Mouse (Mus musculus) ovary, postnatal 10 days (tissue): ENCODE measurements at regions not wholly inside any gene's neighbourhood (a gene's known extent, or its start where the extent isn't known, plus 50 kb on each side); places are given as distances from the start of the nearest gene placed in this dataset.
A peak's percentile ranks its signal among the peaks of the same experiment; 100 is the strongest.

Experiments used
- DNase-seq: peaks from one replicate; pipeline ENCODE4 v3.0.0; 2022; ENCODE audit warnings: low spot score

DNA sequence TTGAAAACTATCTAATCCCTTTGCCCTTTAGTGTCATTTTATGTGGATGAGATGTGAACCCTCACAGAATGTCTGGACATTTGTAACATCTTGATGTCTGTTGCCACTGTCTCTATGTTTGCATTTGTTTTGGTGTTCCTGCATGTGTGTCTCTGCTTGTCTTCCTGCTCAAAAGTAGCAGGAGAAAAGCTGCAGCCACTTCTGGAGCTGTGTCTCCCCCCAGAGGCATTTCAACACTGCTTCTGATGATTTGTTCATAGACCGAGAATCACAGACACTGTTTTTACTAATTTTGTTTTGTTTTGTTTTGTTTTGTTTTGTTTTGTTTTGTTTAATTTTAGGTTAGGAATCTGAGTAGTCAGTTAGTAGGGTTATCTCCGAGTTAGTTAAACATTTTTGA is 883.8 kb downstream of the Gbe1 start:
- no peak for DNase-seq

DNA sequence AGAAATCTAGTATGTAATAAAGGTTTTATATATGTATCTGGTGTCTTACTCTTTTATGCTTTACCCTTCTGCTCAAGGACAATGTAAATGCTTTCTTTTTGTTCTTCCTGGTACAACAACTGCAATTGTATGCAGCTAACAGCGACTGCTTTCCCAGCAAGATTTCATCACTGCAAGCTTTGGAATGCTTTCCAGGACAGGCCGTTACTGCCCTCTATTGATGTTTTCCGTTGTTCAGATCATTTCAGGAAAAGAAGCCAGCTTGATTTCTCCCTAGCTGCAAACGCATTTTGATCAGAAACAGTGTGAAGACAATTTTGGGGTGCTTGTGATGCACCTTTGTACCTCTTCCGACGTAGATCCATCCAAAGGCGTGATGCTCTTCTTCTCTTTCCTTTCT is 895.1 kb downstream of the Gbe1 start:
- DNase-seq = no peak

DNA sequence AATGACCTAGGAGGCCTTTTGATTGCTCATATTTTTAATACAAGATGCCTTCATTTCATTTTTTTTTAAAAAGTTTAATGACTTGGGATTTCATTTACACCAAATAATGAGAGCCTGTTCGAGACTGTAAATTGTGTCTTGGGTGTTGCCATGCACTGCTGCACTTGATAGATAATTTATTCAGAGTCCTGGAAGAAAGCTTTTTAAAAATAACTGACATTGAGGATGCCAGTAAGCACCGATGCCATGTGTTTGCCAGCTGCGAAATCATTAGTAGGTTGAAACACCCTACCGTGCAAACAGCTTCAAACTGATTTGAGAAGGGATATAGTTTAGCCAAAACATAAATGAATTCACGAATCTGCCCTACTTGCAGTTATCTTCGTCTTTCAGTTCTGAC is 910.7 kb downstream of the Gbe1 start:
- no peak for DNase-seq

DNA sequence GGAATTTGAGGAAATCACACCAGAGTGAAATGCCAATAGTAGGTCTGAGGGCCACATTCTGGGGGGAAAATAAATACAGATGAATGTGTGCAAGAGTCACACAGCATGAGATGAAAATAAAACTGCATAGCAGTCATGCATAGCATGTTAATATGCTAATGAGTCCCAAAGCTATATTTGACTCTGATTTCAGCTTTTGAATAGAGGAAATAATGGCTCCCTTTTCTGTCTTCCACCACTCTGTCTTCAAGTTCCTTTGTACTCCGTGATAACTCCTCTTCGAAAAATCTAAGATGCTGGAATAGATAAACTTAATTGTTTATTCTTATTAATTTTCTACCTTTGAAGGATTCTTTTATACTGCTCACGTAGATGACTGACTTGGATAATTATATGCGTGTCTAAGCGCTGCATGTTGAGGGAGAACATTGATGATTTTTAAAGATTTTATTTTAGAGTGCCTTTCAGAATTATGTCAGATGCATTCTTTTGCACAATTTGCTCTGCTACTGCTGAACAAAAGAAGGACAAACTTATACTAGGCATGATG is 916.4 kb downstream of the Gbe1 start:
- DNase-seq = no peak

DNA sequence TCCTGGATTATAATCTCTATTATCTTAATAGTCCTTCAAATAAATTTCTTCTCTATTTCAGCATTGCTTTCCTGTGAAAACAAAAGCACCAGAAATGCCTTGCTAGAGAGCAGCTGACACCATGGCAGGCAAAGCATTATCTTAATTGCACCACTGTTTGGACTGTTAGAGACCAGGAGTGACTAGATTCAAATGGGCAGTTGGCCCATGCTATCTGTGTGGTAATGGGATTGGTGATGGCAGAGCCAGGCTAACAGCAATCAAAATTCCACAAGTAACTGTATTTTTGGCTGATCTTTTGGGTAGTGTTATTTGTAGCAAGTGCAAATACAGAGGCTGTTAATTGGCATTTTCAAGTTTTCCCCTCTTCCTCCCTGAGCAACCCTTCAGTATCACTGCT is 929.3 kb downstream of the Gbe1 start:
- DNase-seq = no peak

DNA sequence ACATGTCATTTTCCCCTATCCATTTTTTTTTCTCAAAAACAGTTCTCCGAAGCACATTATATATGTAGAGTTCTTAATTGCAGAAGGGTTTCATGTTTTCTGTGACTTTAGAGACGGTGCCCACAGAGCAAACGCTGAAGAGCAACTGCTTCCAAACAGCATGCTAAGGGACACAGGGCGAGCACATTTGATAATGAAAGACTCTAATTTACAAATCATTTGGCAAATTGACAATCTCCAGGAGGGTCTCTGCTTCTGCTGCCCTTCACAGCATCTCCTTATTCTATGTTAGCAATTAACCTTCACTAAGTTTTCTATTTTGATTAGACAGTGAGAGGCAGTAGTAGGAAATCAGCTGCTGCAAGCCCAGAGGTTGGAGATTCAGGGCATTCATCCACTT is 929.7 kb downstream of the Gbe1 start:
- no peak for DNase-seq

DNA sequence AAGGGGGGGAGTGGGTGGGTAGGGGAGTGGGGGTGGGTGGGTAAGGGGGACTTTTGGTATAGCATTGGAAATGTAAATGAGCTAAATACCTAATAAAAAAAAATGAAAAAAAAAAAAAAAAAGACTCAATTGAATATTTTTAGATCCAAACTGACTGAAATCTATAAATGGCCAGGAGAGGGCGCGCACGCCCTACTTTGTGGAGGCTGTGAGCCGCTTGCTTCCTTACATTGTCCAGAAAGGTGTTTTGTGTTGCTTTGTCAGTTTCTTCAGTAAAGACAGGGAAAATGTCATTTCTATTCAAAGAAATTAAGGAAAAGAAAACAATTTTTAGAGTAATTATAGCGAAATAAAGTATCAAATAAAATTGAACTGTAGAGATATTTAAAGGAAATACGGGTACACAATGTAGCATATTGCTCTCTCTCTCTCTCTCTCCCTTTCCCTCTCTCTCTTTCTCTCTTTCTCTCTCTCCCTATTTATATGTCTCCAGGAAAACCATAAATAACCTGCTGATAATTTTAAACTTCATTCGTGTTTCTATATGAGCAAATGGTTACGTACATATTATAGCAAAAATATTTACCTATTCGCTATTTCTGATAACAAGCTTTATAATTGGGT is 933.9 kb downstream of the Gbe1 start:
- peak; percentile 10 for DNase-seq

DNA sequence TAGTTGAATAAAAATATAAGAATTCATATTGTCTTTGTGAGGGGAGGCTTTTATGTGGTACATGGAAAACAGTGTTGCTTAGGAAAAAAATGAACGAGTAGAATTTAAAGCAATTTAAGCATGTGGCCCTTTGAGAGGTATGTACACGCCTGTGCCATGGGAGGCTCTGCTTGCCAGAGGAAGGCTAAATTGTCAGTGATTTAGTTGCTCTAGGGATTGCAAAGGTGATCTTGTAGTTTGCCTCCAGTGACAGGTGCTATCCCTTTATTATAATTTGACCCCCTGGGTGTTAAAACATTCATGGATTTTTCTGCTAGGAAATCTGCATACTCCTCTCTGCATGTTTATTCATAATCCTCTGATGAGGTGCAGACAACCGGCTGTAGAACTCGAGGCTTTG is 942.0 kb downstream of the Gbe1 start:
- DNase-seq = no peak

DNA sequence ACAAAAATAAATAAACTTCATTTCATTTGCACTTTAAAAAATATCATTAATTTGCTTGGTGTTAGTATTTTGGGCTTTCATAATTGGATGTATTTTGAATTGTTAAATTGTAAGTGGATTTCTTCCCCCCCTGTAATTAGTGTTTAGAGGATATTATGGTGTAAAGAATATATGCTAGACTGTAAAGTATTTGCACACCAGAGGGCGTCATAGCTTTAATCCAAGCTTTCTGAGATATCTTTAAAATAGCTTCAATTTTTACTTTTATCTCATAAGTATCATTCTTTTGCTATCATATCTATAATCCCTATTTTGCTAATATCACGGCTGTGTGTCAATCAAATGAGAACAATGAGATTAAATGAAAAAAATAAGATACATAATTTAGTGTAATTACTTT is 942.4 kb downstream of the Gbe1 start:
- DNase-seq = no peak

DNA sequence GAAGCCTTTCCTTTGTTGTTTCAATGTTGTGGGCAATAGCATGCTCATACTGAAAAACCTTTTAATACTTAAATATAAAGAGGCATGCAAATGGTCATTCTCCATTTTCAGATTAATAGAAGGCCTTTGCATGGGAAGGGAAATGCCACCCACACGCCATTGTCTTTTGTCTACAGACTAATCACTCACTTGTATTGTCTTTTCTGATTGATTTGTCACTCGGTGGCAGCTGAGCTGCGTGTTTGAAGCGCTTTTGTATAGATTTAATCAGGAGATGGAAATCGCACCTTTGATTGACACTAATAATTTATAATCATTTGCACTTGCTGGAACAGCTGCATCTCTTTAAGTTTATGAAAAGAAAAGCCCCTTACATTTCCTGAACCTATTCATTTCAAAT is 953.4 kb downstream of the Gbe1 start:
- no peak for DNase-seq
